Mouse (Mus musculus): ENCODE results near the gene Cpeb3. TPM values are rescaled to one million over a fixed set of nuclear protein-coding genes. Genes with fewer than 3 reads are reported as not detected.
A peak's percentile ranks its signal among the peaks of the same experiment; 100 is the strongest.

Cpeb3 gene
- polyA plus RNA-seq, 1 experiment, result not detected

- H3K27ac ChIP-seq (ENCODE audit: insufficient read depth, low read depth, low read length), result no peak overlapping the region
- H3K4me1 ChIP-seq (ENCODE audit: control insufficient read depth, insufficient read depth, low read length), result peaks cover 9% of the 10 kb centered on the region
- no peak for TF ChIP-seq CTCF (IDR thresholded peaks at IDR 0.05; ENCODE audit: insufficient read depth, low read depth, low read length)
- TF ChIP-seq POLR2A (IDR thresholded peaks at IDR 0.05; ENCODE audit: insufficient read depth, low read depth, low read length), result no peak
- H3K4me3 ChIP-seq (ENCODE audit: insufficient read depth, low read depth, low read length), result no peak overlapping the region
- 73% methylated on average over 6 of the region's 6 CpGs for WGBS
These were observed 96.6 kb downstream of the Cpeb3 start for GRCm38 (mm10) chr19:37111831-37112230.

GRCm38 (mm10) chr19:37110494-37110893 lies 97.9 kb downstream of the Cpeb3 start:
- WGBS, result 79% methylated on average over 1 of the region's 1 CpGs
- peaks cover 12% of the 10 kb centered on the region for H3K4me1 ChIP-seq (ENCODE audit: control insufficient read depth, insufficient read depth, low read length)
- no peak overlapping the region for H3K4me3 ChIP-seq (ENCODE audit: insufficient read depth, low read depth, low read length)
- no peak overlapping the region for H3K27ac ChIP-seq (ENCODE audit: insufficient read depth, low read depth, low read length)
- TF ChIP-seq CTCF (IDR thresholded peaks at IDR 0.05; ENCODE audit: insufficient read depth, low read depth, low read length) (no peak), POLR2A (IDR thresholded peaks at IDR 0.05; ENCODE audit: insufficient read depth, low read depth, low read length) (no peak)

- Histone ChIP-seq H3K4me3 (ENCODE audit: insufficient read depth, low read depth, low read length) (no peak overlapping the region), H3K4me1 (ENCODE audit: control insufficient read depth, insufficient read depth, low read length) (peaks cover 9% of the 10 kb centered on the region), H3K27ac (ENCODE audit: insufficient read depth, low read depth, low read length) (no peak overlapping the region)
- WGBS, result 76% methylated on average over 4 of the region's 4 CpGs
- TF ChIP-seq POLR2A (IDR thresholded peaks at IDR 0.05; ENCODE audit: insufficient read depth, low read depth, low read length) (no peak), CTCF (IDR thresholded peaks at IDR 0.05; ENCODE audit: insufficient read depth, low read depth, low read length) (no peak)
These were observed 98.5 kb downstream of the Cpeb3 start for GRCm38 (mm10) chr19:37109853-37110252.

- peaks cover 3% of the 10 kb centered on the region for H3K4me1 ChIP-seq (ENCODE audit: control insufficient read depth, insufficient read depth, low read length)
- TF ChIP-seq CTCF (IDR thresholded peaks at IDR 0.05; ENCODE audit: insufficient read depth, low read depth, low read length) (no peak), POLR2A (IDR thresholded peaks at IDR 0.05; ENCODE audit: insufficient read depth, low read depth, low read length) (no peak)
- no peak overlapping the region for H3K27ac ChIP-seq (ENCODE audit: insufficient read depth, low read depth, low read length)
- 79% methylated on average over 2 of the region's 2 CpGs for WGBS
- no peak overlapping the region for H3K4me3 ChIP-seq (ENCODE audit: insufficient read depth, low read depth, low read length)
These were observed 107.7 kb downstream of the Cpeb3 start for GRCm38 (mm10) chr19:37100689-37101088.

GRCm38 (mm10) chr19:37095666-37096330 lies 112.6 kb downstream of the Cpeb3 start:
- 83% methylated on average over 4 of the region's 4 CpGs for WGBS
- TF ChIP-seq POLR2A (IDR thresholded peaks at IDR 0.05; ENCODE audit: insufficient read depth, low read depth, low read length) (no peak), CTCF (IDR thresholded peaks at IDR 0.05; ENCODE audit: insufficient read depth, low read depth, low read length) (no peak)

GRCm38 (mm10) chr19:37093181-37093580 lies 115.2 kb downstream of the Cpeb3 start:
- WGBS, result 94% methylated on average over 3 of the region's 3 CpGs
- H3K4me1 ChIP-seq (ENCODE audit: control insufficient read depth, insufficient read depth, low read length), result peaks cover 13% of the 10 kb centered on the region
- no peak overlapping the region for H3K4me3 ChIP-seq (ENCODE audit: insufficient read depth, low read depth, low read length)
- no peak overlapping the region for H3K27ac ChIP-seq (ENCODE audit: insufficient read depth, low read depth, low read length)
- no peak for TF ChIP-seq CTCF (IDR thresholded peaks at IDR 0.05; ENCODE audit: insufficient read depth, low read depth, low read length)
- TF ChIP-seq POLR2A (IDR thresholded peaks at IDR 0.05; ENCODE audit: insufficient read depth, low read depth, low read length), result no peak

More at GRCm38 (mm10) chr19:37095666-37096330, 112.6 kb downstream of the Cpeb3 start:
- H3K27ac ChIP-seq (ENCODE audit: insufficient read depth, low read depth, low read length), result no peak overlapping the region
- H3K4me3 ChIP-seq (ENCODE audit: insufficient read depth, low read depth, low read length), result no peak overlapping the region
- H3K4me1 ChIP-seq (ENCODE audit: control insufficient read depth, insufficient read depth, low read length), result peaks cover 10% of the 10 kb centered on the region

GRCm38 (mm10) chr19:37090146-37091061 lies 118.0 kb downstream of the Cpeb3 start:
- H3K27ac ChIP-seq (ENCODE audit: insufficient read depth, low read depth, low read length), result peak overlapping the region; percentile 67
- H3K4me1 ChIP-seq (ENCODE audit: control insufficient read depth, insufficient read depth, low read length), result peaks cover 11% of the 10 kb centered on the region
- 14% methylated on average over 8 of the region's 8 CpGs for WGBS
- TF ChIP-seq CTCF (IDR thresholded peaks at IDR 0.05; ENCODE audit: insufficient read depth, low read depth, low read length), result no peak
- no peak for TF ChIP-seq POLR2A (IDR thresholded peaks at IDR 0.05; ENCODE audit: insufficient read depth, low read depth, low read length)
- H3K4me3 ChIP-seq (ENCODE audit: insufficient read depth, low read depth, low read length), result no peak overlapping the region

- H3K4me3 ChIP-seq (ENCODE audit: insufficient read depth, low read depth, low read length), result no peak overlapping the region
- 73% methylated on average over 8 of the region's 8 CpGs for WGBS
- peaks cover 11% of the 10 kb centered on the region for H3K4me1 ChIP-seq (ENCODE audit: control insufficient read depth, insufficient read depth, low read length)
- no peak overlapping the region for H3K27ac ChIP-seq (ENCODE audit: insufficient read depth, low read depth, low read length)
- TF ChIP-seq CTCF (IDR thresholded peaks at IDR 0.05; ENCODE audit: insufficient read depth, low read depth, low read length), result no peak
These were observed 120.2 kb downstream of the Cpeb3 start for GRCm38 (mm10) chr19:37088043-37088748.
